Mouse (Mus musculus) MEL (cell line): ENCODE results near the gene Gng7.

Source experiments
- CTCF ChIP-seq, 3 experiments: IDR thresholded peaks in 2 of 3; conservative IDR thresholded peaks in 1 of 3; 2 replicates each; pipeline ENCODE4 v1.5.1; 2011 to 2012; ENCODE audit warnings: low read length in 3 of 3, low read depth in 2 of 3, mild to moderate bottlenecking in 2 of 3, improper control_type of control experiment in 1 of 3, inconsistent platforms in 1 of 3, mixed read lengths in 1 of 3, moderate library complexity in 1 of 3; ENCODE audit not compliant: control insufficient read depth in 1 of 3, insufficient read depth in 1 of 3, poor library complexity in 1 of 3, severe bottlenecking in 1 of 3
- EP300 ChIP-seq, 2 experiments: IDR thresholded peaks; 2 replicates each; pipeline ENCODE4 v1.6.1; 2011; ENCODE audit warnings: improper control_type of control experiment in 2 of 2, low read length in 2 of 2, low read depth in 1 of 2, mild to moderate bottlenecking in 1 of 2
- MYC ChIP-seq: IDR thresholded peaks from 2 replicates; pipeline ENCODE4 v1.6.1; 2011; ENCODE audit warnings: low read depth, mild to moderate bottlenecking, low read length, improper control_type of control experiment, moderate library complexity
- ZNF384 ChIP-seq: IDR thresholded peaks from 2 replicates; pipeline ENCODE4 v1.6.1; 2012; ENCODE audit warnings: low read depth, mild to moderate bottlenecking, inconsistent platforms, low read length, improper control_type of control experiment

DNA sequence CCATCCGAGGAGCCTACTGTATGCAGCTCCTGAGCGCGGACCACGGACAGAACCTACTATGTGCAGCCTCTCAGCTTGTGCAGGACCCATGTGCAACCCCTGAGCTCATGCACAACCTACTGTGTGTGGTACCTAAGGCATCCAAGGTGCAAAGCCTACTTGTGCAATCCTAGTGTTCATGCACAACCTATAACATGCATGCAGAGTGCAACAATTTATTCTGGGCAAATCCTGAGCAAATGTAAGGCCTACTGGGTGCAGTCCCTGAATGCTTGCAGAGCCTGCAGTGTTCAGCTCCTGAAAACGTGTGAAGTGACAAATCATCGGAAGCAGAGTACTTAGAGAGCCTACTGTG is 78.0 kb downstream of the Gng7 start:
- no peak for TF ChIP-seq CTCF (IDR thresholded peaks at IDR 0.05 in 2 of 3, conservative IDR thresholded peaks at IDR 0.05 in 1 of 3; ENCODE audit: control insufficient read depth in 1 of 3, insufficient read depth in 1 of 3, low read depth in 2 of 3, low read length in 3 of 3, poor library complexity in 1 of 3, severe bottlenecking in 1 of 3)
- no peak for TF ChIP-seq EP300 (IDR thresholded peaks at IDR 0.05; ENCODE audit: low read depth in 1 of 2, low read length in 2 of 2)
- no peak for TF ChIP-seq MYC
- TF ChIP-seq ZNF384 = no peak
